Mouse (Mus musculus) retina, postnatal 1 day (tissue): ENCODE measurements around the gene Rnf103.
"Not testable (repeated sequence)": the region's sequence is repeated elsewhere in the genome, so short reads cannot be mapped to it uniquely, and the experiment has no call there.

Source experiments
- DNase-seq: peaks from one replicate; pipeline ENCODE4 v3.0.0-alpha.2; 2012

The Rnf103 gene

DNA sequence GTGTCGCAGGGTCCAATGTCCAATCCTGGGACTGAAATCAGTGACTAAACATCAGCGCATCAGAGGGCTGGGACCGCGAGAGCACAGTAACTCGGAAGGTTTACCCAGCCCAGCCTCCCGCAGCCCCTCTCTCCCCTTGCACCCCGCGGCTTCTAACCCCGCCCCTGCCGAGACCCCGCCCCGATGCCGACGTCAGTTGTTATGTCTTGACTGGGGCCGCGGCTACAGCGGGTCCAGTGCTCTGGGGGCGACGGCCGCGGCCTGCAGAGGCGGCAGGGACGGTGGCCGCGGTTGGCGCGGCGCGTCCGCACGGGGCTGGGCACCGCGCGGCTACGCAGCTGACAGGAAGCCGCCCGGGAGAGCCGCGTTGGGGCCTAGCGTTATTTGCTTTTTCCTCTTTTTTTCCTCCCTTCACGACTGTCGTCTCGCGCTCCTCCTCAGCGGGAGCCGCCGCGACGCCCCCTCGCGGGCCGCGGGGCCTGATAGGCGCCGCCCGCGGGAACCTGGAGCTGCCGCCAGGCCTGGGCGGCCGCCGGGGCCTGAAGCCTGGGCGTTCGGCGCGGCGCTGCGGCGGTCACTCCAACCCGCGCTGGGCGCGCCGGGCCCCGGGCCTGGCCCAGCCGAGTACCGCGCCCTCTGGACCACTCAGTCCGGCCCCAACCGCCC lies at the start of gene Rnf103:
Gene Rnf103, plus strand, starts transcription at position 220 of the 666 bp plus-strand sequence.
- peak; percentile 97 for DNase-seq

DNA sequence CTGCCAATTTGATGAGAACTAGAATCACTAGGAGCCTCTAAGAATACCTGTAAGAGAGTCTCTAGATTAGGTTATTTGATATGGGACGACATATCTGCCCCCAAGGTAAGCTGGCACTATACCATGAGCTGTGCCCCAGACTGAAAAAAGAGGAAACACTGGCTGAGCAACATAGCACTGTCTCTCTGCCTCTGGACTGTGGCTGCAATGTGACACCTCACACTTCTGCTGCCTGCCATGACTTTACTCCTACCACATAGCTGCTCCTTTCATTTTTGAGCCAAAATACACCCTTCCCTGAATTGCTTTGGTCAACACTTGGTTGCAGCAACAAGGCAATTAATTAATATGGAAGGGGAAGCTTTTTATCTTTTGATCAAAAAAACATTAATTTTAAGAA lies 48.9 kb upstream of the Rnf103 start:
- DNase-seq: no peak

DNA sequence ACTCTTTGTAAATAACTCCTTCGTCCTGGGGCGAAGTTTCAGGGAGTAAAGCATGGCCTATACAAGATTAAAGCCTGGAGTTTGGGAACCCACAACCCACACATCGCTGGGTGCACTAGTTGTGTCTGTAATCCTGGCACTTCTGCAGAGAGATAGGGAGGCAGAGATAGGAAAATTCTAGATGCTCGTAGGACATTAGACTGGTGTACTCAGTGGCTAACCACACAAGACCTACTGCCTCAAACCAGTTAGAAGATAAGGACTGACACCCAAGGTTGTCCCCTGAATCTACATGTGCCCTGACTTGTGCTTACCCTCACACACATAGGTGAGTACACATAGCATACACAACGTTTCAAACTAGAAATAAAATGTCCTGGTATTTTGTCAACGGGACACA lies 48.1 kb upstream of the Rnf103 start:
- DNase-seq: no peak

DNA sequence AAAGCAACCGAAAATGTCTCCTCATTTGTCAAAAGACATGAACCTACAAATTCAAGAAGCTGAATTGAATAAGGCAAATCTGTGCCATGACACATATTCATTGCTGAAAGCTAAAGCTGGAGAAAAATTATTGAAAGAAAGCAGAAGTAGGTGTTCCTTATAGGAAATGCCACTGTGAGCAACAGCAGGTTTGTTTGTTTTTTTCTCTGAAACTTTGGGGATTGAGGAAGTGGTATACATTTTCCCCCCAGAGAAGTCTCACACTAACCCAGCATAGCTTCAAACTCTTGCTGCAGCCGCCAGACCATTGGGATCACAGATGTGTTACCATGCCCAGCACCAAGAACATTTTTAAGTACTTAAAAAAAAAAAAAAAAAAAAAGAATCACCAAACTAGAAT lies 40.9 kb upstream of the Rnf103 start:
- no peak for DNase-seq

DNA sequence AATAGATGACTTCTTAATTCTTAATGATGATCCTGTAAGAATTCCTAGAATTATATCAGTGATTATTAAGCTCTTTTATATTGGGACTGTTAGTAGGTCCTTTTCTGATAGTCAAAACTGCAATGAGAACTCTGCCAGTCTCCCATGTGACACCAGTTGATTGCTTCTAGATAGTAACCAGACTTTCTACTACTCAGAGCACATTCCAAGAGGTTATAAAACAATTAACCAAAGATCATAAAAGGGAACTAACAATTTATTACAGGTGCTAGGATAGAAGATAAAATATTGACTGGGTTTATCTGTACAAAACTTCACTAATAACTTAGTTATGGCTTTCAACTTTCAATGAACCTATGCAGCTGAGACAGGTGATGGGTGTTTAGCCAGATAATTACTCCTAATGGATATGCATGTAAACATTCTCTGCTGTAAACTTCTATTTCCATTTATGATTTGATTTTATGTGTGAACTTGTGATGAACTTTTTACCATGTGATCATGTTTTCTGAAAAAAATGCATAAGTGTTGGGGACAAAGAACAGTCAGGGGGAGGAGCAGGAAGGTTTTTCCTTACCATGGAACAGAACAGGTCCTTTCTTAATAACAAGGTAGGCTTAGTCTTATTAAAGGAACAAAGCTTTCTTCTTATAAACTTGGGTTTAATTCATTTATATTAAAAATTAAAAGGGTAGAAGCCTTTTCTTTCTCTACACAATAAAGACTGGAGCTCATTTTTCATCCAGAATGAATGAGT lies 39.5 kb upstream of the Rnf103 start:
- DNase-seq: not testable (repeated sequence)

DNA sequence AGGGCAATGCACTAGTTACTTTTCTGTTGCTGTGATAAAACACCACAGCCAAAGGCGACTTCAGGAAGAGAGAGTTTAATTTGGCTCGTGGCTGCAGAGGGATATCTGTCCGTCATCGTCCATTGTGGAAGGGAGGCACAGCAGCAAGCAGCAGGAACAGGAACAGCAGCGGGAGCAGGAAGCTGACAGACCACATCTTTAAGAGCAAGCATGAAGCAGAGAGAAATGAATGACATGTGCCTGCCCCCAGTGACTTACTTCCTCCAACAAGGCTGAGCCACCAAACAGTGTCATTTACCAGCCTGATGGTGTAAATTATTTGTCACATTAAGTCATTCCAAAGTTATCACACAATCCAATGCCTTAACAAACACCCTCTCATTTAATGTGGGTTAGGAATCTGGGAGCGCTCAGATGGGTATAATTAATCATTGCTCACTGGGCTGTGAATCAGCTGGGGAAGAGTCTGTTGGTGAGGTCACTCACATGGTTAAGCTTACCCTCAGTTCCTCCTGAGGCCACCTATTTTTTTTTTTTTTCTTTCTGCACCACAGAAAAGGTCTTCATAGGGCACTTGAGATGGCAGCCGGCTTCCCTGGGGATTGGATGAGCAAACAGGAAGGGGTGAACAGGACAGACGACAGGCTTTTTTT lies 35.6 kb upstream of the Rnf103 start:
- peak; percentile 64 for DNase-seq

DNA sequence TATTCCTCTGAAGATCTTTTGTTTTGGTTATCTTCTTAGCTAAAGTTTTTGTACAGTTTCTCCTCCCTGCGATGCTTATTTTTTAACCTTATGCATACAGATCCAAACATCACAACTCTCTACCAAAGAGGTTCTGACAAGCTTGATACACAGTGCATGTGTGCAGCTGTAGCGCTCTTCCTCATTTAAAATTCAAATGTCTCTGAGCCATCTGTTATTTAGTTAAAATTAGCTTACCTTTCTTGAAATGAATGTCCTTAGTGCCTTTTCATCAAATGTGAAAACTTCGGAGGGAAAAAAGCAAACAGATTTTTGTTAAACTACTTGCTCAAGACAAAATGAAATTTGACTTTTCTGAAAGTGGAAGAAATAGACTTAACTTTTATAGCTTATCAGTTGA lies 28.5 kb upstream of the Rnf103 start:
- DNase-seq: no peak

DNA sequence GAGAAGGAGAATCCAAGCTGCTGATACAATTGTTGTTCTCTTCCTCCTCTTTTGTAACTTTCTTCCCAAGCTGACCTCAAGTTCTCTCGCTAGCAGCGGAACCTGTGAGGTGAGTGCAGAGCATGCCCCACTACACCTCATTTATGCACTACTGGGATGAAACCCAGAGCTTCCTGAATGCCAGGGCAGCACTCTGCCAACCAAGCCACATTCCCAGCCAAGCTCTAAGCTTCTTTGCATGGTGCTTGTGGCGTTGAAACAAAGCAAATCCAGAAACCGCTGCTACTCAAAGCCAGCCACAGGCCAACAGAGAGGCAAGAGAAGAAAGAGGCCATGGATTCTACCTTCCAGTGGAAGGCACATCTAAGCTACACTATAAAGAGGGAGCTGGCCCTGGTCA lies 25.9 kb upstream of the Rnf103 start:
- no peak for DNase-seq

DNA sequence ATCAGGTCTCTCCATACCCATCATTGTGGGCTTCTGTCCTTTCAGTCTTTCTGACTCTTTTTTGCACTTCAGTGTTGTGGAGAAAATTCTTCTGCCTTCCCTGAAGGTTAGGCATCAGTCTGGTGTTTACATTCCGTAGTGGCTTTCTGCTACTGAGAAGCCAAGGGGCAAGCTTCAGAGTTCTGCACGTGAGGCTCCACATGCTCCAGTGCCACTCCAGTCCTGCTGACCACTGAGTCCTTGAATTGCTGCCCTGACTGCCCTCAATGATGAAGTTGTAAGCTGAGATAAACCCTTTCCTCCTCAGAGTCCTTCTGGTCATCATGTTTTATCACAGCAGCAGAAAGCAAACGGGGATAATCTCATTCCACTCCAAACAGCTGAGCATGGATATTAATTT lies 24.4 kb upstream of the Rnf103 start:
- no peak for DNase-seq

DNA sequence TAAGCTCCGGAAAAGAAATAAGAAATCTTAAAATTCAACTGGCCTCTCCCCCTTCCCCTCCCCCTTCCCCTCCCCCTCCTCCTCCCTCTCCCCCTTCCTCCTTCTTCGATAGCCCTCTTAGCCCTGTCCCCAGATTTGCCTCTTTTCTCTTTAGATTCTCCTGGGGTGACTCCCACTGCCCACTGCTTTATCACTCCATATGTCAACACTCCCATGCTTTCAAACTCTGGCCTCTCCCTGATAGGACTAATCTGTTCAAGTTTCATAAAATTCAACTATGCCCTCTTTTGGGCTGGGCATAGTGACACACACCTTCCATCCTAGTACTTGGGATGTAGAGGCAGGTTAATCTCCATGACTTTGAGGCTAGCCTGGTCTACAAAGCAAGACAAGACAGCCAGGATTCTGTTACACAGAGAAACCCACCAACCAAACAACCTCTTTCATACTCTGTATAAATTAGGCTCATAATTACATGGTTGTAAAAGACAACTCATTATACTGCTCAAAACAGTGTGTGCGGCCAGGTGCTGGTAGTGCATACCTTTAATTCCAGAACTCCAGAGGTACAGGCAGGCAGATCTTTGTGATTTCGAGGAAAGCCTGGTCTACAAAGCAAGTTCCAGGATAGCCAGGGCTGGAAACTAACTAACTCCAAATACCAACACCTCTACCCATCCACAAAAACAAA lies 21.7 kb upstream of the Rnf103 start:
- no peak for DNase-seq

DNA sequence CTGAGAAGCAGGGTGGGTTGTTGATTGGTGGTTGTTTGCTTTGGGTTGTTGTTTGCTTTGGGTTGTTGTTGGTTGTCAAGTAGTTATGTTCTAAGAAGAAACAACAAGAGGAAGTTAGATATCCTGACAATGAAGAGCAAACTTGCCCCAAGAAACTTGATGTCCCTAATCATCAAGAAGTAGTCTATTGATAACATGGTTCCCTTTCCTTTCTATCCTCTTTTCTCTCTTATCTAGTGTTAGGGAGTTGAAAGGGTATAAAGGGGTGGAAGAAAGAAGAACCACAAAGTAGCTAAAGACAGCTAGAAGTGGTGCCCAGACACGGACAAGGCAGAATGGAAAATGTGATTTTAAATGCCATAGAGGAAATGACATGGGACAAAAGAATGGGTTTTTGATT lies 20.9 kb upstream of the Rnf103 start:
- DNase-seq: no peak

DNA sequence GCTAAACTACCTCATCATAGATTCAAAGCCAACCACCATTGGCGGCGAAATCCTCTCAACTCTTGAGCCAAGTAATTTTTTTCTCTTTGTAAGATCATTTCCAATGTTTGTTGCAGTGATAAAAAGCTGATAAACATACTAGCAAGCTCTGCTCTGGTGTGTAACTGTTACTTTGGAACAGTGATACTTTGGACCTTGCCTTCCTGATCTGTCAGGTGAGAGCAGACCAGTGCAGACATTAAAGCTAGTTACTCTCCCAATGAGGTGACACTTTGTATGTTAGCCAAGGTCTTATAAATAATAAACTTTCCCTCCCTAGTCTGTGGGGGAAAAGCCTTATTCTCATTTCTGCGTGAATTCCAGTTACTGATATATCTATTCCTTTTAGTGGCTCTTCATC lies 18.1 kb upstream of the Rnf103 start:
- DNase-seq: no peak

DNA sequence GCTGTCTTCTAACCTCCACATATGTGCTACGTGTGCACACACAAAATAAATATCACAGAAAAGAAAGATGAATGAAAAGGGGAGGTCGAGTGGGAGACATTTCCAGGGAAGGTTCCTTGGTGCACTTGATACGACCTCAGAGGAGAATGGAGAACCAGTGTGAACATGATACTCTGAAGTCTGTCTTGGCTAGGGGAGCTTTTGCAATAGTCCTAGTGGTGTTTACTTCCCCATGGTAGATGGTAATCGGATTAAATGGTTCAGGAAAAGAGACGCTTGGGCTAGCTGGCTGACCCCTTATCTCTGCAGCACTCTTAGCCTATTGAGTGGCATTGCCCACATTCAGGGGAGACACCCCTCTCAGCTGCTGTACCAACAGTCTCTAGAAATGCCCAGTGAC lies 16.9 kb upstream of the Rnf103 start:
- no peak for DNase-seq

DNA sequence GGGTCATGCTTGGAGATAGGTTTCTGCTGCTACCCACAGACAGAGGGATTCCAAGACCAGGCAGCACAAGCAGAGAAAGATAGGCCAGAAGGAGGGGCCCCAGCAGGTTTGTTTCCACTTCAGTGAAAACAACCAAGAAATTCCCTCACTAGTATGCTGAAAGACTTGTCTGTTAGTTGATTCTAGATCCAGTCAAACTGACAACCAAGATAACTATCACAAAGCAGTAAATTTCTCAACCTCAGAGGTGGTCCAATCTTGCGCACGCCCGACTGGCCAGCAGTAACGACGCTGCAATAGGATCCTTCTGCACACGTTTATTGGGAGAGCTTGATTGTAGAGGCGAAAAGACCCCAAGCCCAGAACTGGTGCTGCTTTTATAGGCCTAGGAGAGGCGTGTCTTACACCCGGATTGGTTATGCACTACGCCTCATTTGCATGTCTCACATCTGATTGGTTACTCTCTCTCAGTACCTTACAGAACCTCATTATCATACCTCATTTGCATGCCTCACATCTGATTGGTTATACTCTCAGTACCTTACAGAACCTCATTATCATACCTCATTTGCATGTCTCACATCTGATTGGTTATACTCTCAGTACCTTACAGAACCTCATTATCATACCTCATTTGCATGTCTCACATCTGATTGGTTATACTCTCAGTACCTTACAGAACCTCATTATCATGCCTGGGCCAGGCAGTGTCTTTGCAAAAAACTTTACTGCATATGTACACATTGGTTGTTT lies 14.7 kb upstream of the Rnf103 start:
- DNase-seq: not testable (repeated sequence)

DNA sequence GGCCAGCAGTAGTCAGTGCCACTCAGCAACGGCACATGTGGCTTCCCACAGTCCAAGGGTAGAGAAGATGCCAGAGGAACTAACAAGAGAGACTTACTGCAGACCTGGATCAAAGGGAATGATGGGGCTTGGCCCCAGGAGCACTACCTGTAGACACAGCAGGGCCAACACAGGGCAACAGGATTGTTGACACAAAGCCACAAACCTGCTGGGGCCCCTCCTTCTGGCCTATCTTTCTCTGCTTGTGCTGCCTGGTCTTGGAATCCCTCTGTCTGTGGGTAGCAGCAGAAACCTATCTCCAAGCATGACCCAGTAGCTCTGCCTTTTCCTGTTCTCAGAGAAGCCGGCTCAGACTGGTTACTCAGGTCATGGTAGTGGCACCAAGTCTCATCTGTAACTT lies 14.1 kb upstream of the Rnf103 start:
- not testable (repeated sequence) for DNase-seq

DNA sequence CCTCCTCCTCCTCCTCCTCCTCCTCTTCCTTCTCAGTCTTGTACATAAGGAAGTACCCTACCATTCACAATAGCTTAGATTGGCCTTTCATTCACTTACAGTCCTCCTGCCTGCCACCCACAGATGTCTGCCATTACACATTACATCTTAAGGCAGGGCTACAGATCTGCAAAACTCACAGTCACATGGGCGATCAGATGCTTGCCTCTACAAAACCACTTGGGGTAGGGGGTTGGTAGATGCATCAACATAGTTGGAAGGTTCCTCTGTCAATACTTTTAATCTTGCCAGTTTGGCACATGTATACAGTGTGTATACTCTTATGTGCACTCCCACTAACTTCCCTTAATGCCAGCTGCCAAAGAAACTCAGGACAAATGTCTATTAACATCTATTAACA lies 13.6 kb upstream of the Rnf103 start:
- no peak for DNase-seq

DNA sequence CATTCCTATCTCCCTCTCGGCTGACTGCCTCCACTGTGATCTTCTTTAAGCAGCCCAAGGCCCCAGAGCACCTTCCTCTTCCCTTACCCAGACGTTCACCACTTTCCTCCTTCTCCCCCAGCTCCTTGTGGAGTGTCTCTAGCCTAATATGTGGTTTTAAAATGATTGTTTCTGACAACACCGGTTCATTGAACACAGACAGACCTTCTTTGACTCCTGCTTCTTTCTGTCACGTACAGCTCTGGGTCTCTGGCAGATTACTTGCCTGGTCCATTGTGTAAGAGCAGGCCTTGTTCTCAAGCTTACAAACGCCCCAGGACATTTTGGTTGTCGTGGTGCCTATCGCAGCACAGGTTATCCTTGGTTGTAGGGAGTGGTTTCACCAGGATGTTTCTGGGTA lies 12.6 kb upstream of the Rnf103 start:
- peak; percentile 85 for DNase-seq

DNA sequence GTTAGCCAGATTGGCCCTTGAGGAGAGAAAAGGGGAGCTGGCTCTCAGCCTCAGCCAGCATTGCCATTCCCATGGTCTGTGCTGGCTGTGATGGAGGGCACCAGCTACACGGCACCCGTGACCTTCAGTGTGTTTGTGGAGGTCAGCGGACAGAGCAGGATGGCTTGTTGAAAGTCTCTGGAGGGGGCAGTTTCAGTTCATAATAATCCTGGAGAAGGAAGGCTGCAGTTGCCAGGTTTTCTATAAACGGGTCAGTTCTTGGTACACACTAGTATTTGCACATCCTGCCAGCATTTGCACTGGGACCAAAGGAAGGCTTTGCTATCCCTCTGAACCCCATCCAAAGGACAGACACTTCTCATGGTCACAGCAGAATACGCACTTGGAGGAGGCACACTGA lies 8.4 kb upstream of the Rnf103 start:
- DNase-seq: no peak

DNA sequence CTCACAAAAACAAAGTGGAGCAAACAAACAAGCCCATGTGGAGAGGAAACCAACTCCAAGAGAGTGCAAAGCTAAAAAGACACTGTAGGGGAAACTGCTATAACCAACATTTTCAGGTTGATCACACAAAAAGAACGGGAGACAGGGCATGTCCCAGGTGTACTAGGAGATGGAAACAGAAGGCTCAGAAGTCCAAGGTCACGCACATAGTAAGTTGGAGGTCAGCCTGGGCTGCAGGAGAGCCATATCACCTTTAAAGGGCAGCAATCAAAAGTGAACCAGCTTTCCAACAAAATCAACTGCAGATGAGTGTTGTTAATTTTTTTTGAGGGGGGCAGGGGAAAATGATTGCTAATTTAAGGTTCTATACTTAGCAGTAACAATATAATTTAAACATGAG lies 7.5 kb upstream of the Rnf103 start:
- DNase-seq: no peak

DNA sequence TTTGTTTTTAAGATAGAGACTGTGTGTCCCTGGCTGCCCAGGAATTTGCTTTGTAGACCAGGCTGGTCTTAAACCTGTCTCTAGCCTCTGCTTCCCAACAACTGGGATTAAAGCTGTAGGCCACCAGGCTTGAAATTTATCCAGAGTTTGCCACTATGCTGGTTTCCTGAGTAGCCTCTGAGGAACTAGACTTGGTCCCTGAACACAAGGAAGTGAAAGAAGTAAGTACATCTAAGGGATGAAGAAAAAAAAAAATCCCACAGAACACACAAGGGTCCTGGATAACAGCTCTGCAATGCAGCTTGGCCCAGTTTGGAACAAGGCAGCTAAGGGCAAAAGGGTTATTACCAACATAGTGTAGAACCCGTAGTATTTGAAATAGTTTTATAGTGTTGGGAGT lies 6.8 kb upstream of the Rnf103 start:
- no peak for DNase-seq

DNA sequence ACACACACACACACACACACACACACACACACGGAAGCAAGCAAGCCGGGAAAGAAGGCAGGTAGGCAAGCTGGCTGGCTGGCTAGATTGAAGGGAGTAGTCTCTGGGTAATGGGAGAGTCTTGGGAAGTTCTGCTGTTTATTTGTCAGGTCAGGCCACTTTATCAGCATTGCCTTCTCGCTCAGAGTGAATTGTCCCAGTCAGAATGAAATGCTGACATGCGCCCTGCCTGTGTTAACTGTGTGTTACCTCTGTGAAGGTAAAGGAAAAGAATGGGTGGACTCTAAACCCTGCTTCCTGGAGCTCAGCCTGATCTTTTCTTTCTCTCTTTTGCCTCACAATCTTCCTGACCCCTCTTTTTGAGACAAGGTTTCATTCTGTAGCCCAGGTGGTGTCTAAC lies 5.7 kb upstream of the Rnf103 start:
- no peak for DNase-seq

DNA sequence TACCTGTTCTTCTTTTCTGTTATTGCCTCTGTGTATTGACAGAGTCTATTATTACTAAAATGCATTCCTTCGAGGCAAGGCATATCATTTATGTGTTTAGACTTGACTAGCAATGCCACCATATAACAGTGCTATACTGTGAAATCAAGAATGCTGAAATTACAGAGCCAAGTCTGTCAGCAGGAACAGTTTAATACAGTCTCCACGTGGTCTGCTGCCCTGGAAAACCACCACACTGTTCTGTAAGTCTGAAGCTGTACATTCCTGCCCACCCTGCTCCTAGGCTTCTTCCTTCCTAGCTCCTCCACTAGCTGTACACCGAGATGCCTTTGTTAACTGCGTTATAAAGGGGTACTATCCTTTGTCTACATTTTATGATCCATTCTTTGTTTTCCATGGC lies 1.6 kb upstream of the Rnf103 start:
- no peak for DNase-seq
